Mouse (Mus musculus): ENCODE measurements around the gene Jazf1. TPM values are rescaled to one million over a fixed set of nuclear protein-coding genes. Genes with fewer than 3 reads are reported as not detected.

Gene Jazf1
- polyA plus RNA-seq, 1 experiment from 2014 or later = 12.6 TPM

GRCm38 (mm10) chr6:52894501-52894823, 174.0 kb downstream of the Jazf1 start:
- Histone ChIP-seq H3K27ac (ENCODE audit: low read length) (no peak overlapping the region), H3K27me3 (ENCODE audit: control insufficient read depth, insufficient read depth, low read length) (no peaks in the 10 kb centered on the region), H3K4me2 (ENCODE audit: low read depth, low read length) (no peak overlapping the region), H3K4me1 (ENCODE audit: control insufficient read depth, insufficient read depth, low read length) (no peaks in the 10 kb centered on the region), H3K4me3 (ENCODE audit: low read length) (no peak overlapping the region), H3K9ac (ENCODE audit: low read length) (no peak overlapping the region), H3K9me3 (replicated peaks; ENCODE audit: control insufficient read depth, low read length) (no peaks in the 10 kb centered on the region), H3K36me3 (ENCODE audit: control insufficient read depth, insufficient read depth) (no peaks in the 10 kb centered on the region)
- no peak for ATAC-seq (replicated peaks; ENCODE audit: extremely low read depth, insufficient read depth, low FRiP score)
- 77% methylated on average over 13 of the region's 13 CpGs for WGBS

DNA sequence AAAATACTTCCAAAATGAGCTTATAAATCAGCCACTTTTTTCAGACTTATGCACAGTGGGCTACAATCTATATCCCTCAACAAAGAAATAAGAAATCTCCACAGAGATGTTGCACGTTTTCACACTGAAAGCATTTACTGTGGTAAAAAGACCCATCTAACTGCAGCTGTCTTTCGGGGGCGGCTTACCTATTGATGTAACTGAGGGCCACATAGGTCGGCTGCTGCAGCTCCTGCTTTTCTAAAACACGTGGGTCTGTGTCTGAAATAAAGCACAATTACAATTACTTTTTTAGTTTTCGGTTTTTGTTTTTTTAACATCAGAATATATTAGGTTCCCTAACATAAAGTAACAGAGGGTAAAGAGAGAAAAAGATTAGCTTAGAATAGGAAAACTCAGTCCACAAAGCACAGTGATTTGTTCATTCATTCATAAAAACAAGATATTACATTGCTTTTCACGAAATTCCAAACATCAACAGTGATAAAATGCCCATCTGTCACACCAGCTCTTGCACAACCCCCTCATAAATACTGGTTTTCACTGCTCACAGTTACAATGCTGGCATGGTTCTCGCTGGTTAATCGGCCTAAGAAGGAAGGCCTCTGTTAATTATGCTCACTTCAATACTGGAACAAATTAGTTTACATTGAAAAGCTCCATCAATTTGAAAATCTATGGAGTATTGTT, 174.5 kb downstream of the Jazf1 start:
- Histone ChIP-seq H3K9me3 (replicated peaks; ENCODE audit: control insufficient read depth, low read length) (no peaks in the 10 kb centered on the region), H3K9ac (ENCODE audit: low read length) (no peak overlapping the region), H3K4me2 (ENCODE audit: low read depth, low read length) (no peak overlapping the region), H3K27ac (ENCODE audit: low read length) (no peak overlapping the region), H3K4me3 (ENCODE audit: low read length) (no peak overlapping the region), H3K27me3 (ENCODE audit: control insufficient read depth, insufficient read depth, low read length) (no peaks in the 10 kb centered on the region), H3K36me3 (ENCODE audit: control insufficient read depth, insufficient read depth) (no peaks in the 10 kb centered on the region), H3K4me1 (ENCODE audit: control insufficient read depth, insufficient read depth, low read length) (no peaks in the 10 kb centered on the region)
- no peak for ATAC-seq (replicated peaks; ENCODE audit: extremely low read depth, insufficient read depth, low FRiP score)
- WGBS = 79% methylated on average over 9 of the region's 9 CpGs

DNA sequence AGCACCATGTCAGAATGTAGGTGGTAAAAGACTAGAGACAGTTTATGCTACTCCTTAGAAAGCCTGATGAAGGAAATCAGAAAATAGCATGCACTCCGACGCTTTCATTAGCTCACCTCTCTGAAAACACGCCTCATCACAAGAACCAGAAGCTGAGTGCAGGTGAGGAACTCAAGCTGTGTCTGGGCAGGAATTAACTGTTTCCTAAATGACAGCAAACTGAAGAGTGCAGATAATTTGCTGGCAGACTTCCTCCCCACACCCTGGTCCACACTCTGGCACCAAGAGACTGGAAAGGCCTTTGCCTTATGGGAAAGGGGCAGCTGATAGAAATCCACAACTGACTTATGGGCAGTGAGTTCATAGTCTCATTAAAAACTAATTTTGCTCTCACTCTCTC, 175.5 kb downstream of the Jazf1 start:
- no peaks in the 10 kb centered on the region for H3K36me3 ChIP-seq (ENCODE audit: control insufficient read depth, insufficient read depth)
- H3K27me3 ChIP-seq (ENCODE audit: control insufficient read depth, insufficient read depth, low read length) = no peaks in the 10 kb centered on the region
- H3K9ac ChIP-seq (ENCODE audit: low read length) = no peak overlapping the region
- 64% methylated on average over 3 of the region's 3 CpGs for WGBS
- H3K4me1 ChIP-seq (ENCODE audit: control insufficient read depth, insufficient read depth, low read length) = no peaks in the 10 kb centered on the region
- no peak overlapping the region for H3K4me3 ChIP-seq (ENCODE audit: low read length)
- H3K4me2 ChIP-seq (ENCODE audit: low read depth, low read length) = no peak overlapping the region
- no peaks in the 10 kb centered on the region for H3K9me3 ChIP-seq (replicated peaks; ENCODE audit: control insufficient read depth, low read length)
- ATAC-seq (replicated peaks; ENCODE audit: extremely low read depth, insufficient read depth, low FRiP score) = no peak
- no peak overlapping the region for H3K27ac ChIP-seq (ENCODE audit: low read length)

- no peak for ATAC-seq (replicated peaks; ENCODE audit: extremely low read depth, insufficient read depth, low FRiP score)
- Histone ChIP-seq H3K27ac (ENCODE audit: low read length) (no peak overlapping the region), H3K4me1 (ENCODE audit: control insufficient read depth, insufficient read depth, low read length) (no peaks in the 10 kb centered on the region), H3K4me3 (ENCODE audit: low read length) (no peak overlapping the region), H3K9ac (ENCODE audit: low read length) (no peak overlapping the region), H3K36me3 (ENCODE audit: control insufficient read depth, insufficient read depth) (no peaks in the 10 kb centered on the region), H3K4me2 (ENCODE audit: low read depth, low read length) (no peak overlapping the region), H3K9me3 (replicated peaks; ENCODE audit: control insufficient read depth, low read length) (no peaks in the 10 kb centered on the region), H3K27me3 (ENCODE audit: control insufficient read depth, insufficient read depth, low read length) (no peaks in the 10 kb centered on the region)
- WGBS = 68% methylated on average over 4 of the region's 4 CpGs
Observed at GRCm38 (mm10) chr6:52887541-52888203, 180.8 kb downstream of the Jazf1 start.

DNA sequence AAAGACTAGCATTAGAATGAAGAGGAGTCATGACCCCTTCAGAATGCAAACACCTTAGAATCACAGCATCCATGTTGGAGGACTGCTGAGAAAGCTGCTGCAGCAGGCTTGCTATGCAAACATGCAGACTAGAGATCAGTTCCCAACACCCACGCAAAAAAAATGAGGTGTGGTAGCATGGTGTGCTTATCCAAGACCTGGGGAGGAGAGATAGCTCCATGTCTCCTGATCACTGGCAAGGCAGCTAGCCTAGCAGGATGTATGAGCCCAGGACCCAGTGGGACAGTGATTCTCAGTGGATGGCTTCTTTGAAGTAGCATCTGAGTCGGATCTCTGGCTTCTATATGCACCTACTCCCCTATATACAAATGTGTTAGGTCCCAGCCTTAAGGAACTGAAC, 184.7 kb downstream of the Jazf1 start:
- Histone ChIP-seq H3K4me1 (ENCODE audit: control insufficient read depth, insufficient read depth, low read length) (no peaks in the 10 kb centered on the region), H3K4me3 (ENCODE audit: low read length) (no peak overlapping the region), H3K36me3 (ENCODE audit: control insufficient read depth, insufficient read depth) (0 out of 2 replicates have a peak, but pooled peaks cover 6% of the 10 kb centered on the region), H3K9me3 (replicated peaks; ENCODE audit: control insufficient read depth, low read length) (peaks cover 7% of the 10 kb centered on the region), H3K27me3 (ENCODE audit: control insufficient read depth, insufficient read depth, low read length) (no peaks in the 10 kb centered on the region), H3K9ac (ENCODE audit: low read length) (no peak overlapping the region), H3K4me2 (ENCODE audit: low read depth, low read length) (no peak overlapping the region), H3K27ac (ENCODE audit: low read length) (no peak overlapping the region)
- 62% methylated on average over 2 of the region's 2 CpGs for WGBS
- ATAC-seq (replicated peaks; ENCODE audit: extremely low read depth, insufficient read depth, low FRiP score) = no peak

GRCm38 (mm10) chr6:52877176-52877575, 191.3 kb downstream of the Jazf1 start:
- Histone ChIP-seq H3K4me3 (ENCODE audit: low read length) (no peak overlapping the region), H3K27ac (ENCODE audit: low read length) (no peak overlapping the region), H3K36me3 (ENCODE audit: control insufficient read depth, insufficient read depth) (0 out of 2 replicates have a peak, but pooled peaks cover 6% of the 10 kb centered on the region), H3K9me3 (replicated peaks; ENCODE audit: control insufficient read depth, low read length) (peaks cover 10% of the 10 kb centered on the region), H3K4me2 (ENCODE audit: low read depth, low read length) (no peak overlapping the region), H3K4me1 (ENCODE audit: control insufficient read depth, insufficient read depth, low read length) (no peaks in the 10 kb centered on the region), H3K27me3 (ENCODE audit: control insufficient read depth, insufficient read depth, low read length) (no peaks in the 10 kb centered on the region), H3K9ac (ENCODE audit: low read length) (no peak overlapping the region)
- 34% methylated on average over 4 of the region's 4 CpGs for WGBS
- no peak for ATAC-seq (replicated peaks; ENCODE audit: extremely low read depth, insufficient read depth, low FRiP score)

DNA sequence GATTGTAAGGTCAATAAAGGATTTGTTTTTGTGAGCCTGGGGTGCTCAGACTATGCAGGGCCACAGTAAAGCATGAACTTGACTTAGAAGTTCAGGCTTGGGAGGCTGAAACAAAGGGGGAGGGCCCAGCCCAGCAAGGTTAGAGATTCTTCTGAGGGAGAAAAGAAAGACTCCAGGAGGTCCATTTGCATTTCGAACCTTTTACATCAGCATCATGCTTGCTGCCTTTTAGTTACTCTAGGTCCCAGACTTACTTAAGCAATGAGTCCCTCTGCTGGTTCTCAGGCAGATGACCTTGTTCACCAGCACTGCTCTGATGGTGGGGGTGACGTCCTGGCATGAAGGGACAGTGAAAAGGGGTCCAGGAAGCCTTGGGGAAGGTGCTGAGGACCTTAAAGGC, 197.1 kb downstream of the Jazf1 start:
- H3K36me3 ChIP-seq (ENCODE audit: control insufficient read depth, insufficient read depth) = no peaks in the 10 kb centered on the region
- WGBS = 36% methylated on average over 2 of the region's 2 CpGs
- H3K27ac ChIP-seq (ENCODE audit: low read length) = no peak overlapping the region
- H3K4me1 ChIP-seq (ENCODE audit: control insufficient read depth, insufficient read depth, low read length) = no peaks in the 10 kb centered on the region
- no peak for ATAC-seq (replicated peaks; ENCODE audit: extremely low read depth, insufficient read depth, low FRiP score)
- H3K4me2 ChIP-seq (ENCODE audit: low read depth, low read length) = no peak overlapping the region
- H3K4me3 ChIP-seq (ENCODE audit: low read length) = no peak overlapping the region
- H3K27me3 ChIP-seq (ENCODE audit: control insufficient read depth, insufficient read depth, low read length) = no peaks in the 10 kb centered on the region
- H3K9ac ChIP-seq (ENCODE audit: low read length) = no peak overlapping the region
- no peaks in the 10 kb centered on the region for H3K9me3 ChIP-seq (replicated peaks; ENCODE audit: control insufficient read depth, low read length)

DNA sequence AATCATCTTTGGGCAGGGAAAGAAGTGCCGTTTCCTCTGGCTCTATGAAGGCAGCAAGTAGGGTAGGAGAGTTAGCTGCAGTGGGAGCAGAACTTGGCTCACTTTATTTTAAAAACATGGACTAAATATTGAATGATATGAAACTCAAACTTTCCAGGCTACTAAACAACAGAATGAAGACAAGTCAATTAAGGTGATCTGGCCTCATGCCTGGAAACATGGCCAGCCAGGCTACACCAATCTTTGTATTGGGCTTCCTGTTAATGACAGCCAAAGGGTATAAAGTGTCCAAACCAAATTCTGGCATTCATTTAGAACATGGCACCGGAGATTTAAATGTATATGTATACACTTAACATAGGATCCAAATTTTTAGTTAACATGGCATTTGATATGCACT, 199.2 kb downstream of the Jazf1 start:
- Histone ChIP-seq H3K4me2 (ENCODE audit: low read depth, low read length) (no peak overlapping the region), H3K9me3 (replicated peaks; ENCODE audit: control insufficient read depth, low read length) (no peaks in the 10 kb centered on the region), H3K4me1 (ENCODE audit: control insufficient read depth, insufficient read depth, low read length) (no peaks in the 10 kb centered on the region), H3K27ac (ENCODE audit: low read length) (no peak overlapping the region), H3K36me3 (ENCODE audit: control insufficient read depth, insufficient read depth) (no peaks in the 10 kb centered on the region), H3K4me3 (ENCODE audit: low read length) (no peak overlapping the region), H3K27me3 (ENCODE audit: control insufficient read depth, insufficient read depth, low read length) (no peaks in the 10 kb centered on the region), H3K9ac (ENCODE audit: low read length) (no peak overlapping the region)
- no peak for ATAC-seq (replicated peaks; ENCODE audit: extremely low read depth, insufficient read depth, low FRiP score)
- whole genome bisulfite sequencing = 83% methylated on average over 2 of the region's 2 CpGs

GRCm38 (mm10) chr6:52868352-52868751, 200.1 kb downstream of the Jazf1 start:
- WGBS = 69% methylated on average over 2 of the region's 2 CpGs

More at GRCm38 (mm10) chr6:52868352-52868751, 200.1 kb downstream of the Jazf1 start:
- ATAC-seq (replicated peaks; ENCODE audit: extremely low read depth, insufficient read depth, low FRiP score) = no peak
- no peaks in the 10 kb centered on the region for H3K36me3 ChIP-seq (ENCODE audit: control insufficient read depth, insufficient read depth)
- H3K27me3 ChIP-seq (ENCODE audit: control insufficient read depth, insufficient read depth, low read length) = no peaks in the 10 kb centered on the region
- H3K4me3 ChIP-seq (ENCODE audit: low read length) = no peak overlapping the region
- no peak overlapping the region for H3K4me2 ChIP-seq (ENCODE audit: low read depth, low read length)
- no peak overlapping the region for H3K9ac ChIP-seq (ENCODE audit: low read length)
- H3K4me1 ChIP-seq (ENCODE audit: control insufficient read depth, insufficient read depth, low read length) = no peaks in the 10 kb centered on the region
- H3K9me3 ChIP-seq (replicated peaks; ENCODE audit: control insufficient read depth, low read length) = no peaks in the 10 kb centered on the region
- no peak overlapping the region; the same call in 1 of the 2 replicates for H3K27ac ChIP-seq (ENCODE audit: low read length)
